24 mouse cellular contexts compared by ENCODE assay signal in genomic region chr13:58797386-58797785, GRCm38 (mm10). TPM values are rescaled to one million over a fixed set of nuclear protein-coding genes. Genes with fewer than 3 reads are reported as not detected.
"Had no signal": no experiment of that assay in that cellular context is flagged by ENCODE, and none has a peak within 500 bp of the region (broad histone marks: within the 10 kb centered on the region; RNA-seq: fewer than 3 reads in every experiment).

No protein-coding gene starts in this region.

- H3K4me2 ChIP-seq: kidney, embryonic 15.5 days; limb, embryonic 12.5 days; limb, embryonic 15.5 days; liver, embryonic 11.5 days; lung, embryonic 14.5 days; midbrain, embryonic 13.5 days had no signal

- H3K27me3 ChIP-seq: kidney, embryonic 15.5 days; limb, embryonic 12.5 days; limb, embryonic 15.5 days; midbrain, embryonic 13.5 days had no signal

- H3K9ac ChIP-seq: kidney, embryonic 15.5 days; limb, embryonic 12.5 days; limb, embryonic 15.5 days; liver, embryonic 14.5 days; liver, postnatal 0 days; lung, embryonic 14.5 days; midbrain, embryonic 13.5 days had no signal

- H3K4me3 ChIP-seq: kidney, embryonic 15.5 days; left cerebral cortex, adult 2 months; limb, embryonic 12.5 days; limb, embryonic 15.5 days; midbrain, embryonic 13.5 days had no signal

- DNase-seq: kidney, adult 8-10 months; kidney, postnatal 10 days; kidney, postnatal 36 days; layer of hippocampus, postnatal 36 days; left cerebral cortex, postnatal 4 days; liver, postnatal 0 days; lung, embryonic 14.5 days; right cerebral cortex, adult 18-20 months; right cerebral cortex, postnatal 14 days; right cerebral cortex, postnatal 4 days; thymus, adult 18-20 months; thymus, postnatal 36 days had no signal

- H3K36me3 ChIP-seq: kidney, embryonic 15.5 days; limb, embryonic 12.5 days; limb, embryonic 15.5 days; midbrain, embryonic 13.5 days had no signal

- H3K27ac ChIP-seq: kidney, embryonic 15.5 days; left cerebral cortex, adult 2 months; limb, embryonic 12.5 days; limb, embryonic 15.5 days; liver, embryonic 14.5 days; macrophage; midbrain, embryonic 13.5 days; stomach, postnatal 0 days had no signal

- H3K9me3 ChIP-seq: limb, embryonic 15.5 days; midbrain, embryonic 13.5 days had no signal

- ATAC-seq: liver, postnatal 0 days; lung, postnatal 0 days; midbrain, embryonic 13.5 days; midbrain, embryonic 16.5 days had no signal

- H3K4me1 ChIP-seq: kidney, embryonic 15.5 days; limb, embryonic 12.5 days; limb, embryonic 15.5 days; midbrain, embryonic 13.5 days had no signal

RNA-seq across cellular contexts. Expression of gene Ntrk2, which starts 9.0 kb away (rescaled TPM):
- total RNA-seq: megakaryocyte, adult 5-6 weeks had no signal
- polyA plus RNA-seq: macrophage had no signal
